Mouse (Mus musculus) forebrain, embryonic 13.5 days (tissue): ENCODE data around the gene Syndig1. TPM values are rescaled to one million over a fixed set of nuclear protein-coding genes. Genes with fewer than 3 reads are reported as not detected.
A peak's percentile ranks its signal among the peaks of the same experiment; 100 is the strongest.

ENCODE experiments used
- ATAC-seq: fragments of 200-750 bp; cut with Nextera tagmentation; 2 replicates; pipeline ENCODE4 v1.8.0; 2017
- H3K27ac ChIP-seq: fragments of 300-500 bp; sonication (generic); 2 replicates; pipeline ENCODE4 v1.5.1; 2015; ENCODE audit warnings: inconsistent platforms, mild to moderate bottlenecking, moderate library complexity
- H3K27me3 ChIP-seq: fragments of 300-500 bp; sonication (generic); 2 replicates; pipeline ENCODE4 v1.6.1; 2015; ENCODE audit warnings: mild to moderate bottlenecking, inconsistent platforms
- H3K36me3 ChIP-seq: fragments of 300-500 bp; sonication (generic); 2 replicates; pipeline ENCODE4 v1.6.1; 2015; ENCODE audit warnings: mild to moderate bottlenecking, inconsistent platforms; ENCODE audit not compliant: poor library complexity, severe bottlenecking
- H3K4me1 ChIP-seq: fragments of 300-500 bp; sonication (generic); 2 replicates; pipeline ENCODE4 v1.6.1; 2015; ENCODE audit warnings: inconsistent platforms
- H3K4me2 ChIP-seq: fragments of 300-500 bp; sonication (generic); 2 replicates; pipeline ENCODE4 v1.6.1; 2015; ENCODE audit warnings: inconsistent platforms, mild to moderate bottlenecking, moderate library complexity
- H3K4me3 ChIP-seq: fragments of 300-500 bp; sonication (generic); 2 replicates; pipeline ENCODE4 v1.5.1; 2015; ENCODE audit warnings: mild to moderate bottlenecking, inconsistent platforms
- H3K9ac ChIP-seq: fragments of 300-500 bp; sonication (generic); 2 replicates; pipeline ENCODE4 v1.6.1; 2015; ENCODE audit warnings: mild to moderate bottlenecking, inconsistent platforms
- H3K9me3 ChIP-seq: fragments of 300-500 bp; sonication (generic); replicated peaks from 2 replicates; pipeline ENCODE4 v1.6.1; 2016; ENCODE audit warnings: inconsistent platforms
- WGBS: fragments of 180-500 bp; shearing (Covaris S2); methylation state at CpG from one replicate; pipeline ENCODE4 v1.1.7; 2015; 5-methylcytosine and 5-hydroxymethylcytosine counted together
- polyA plus RNA-seq: library from polyadenylated mRNA; unstranded; fragments of >200 nt; fragmentation: Nextera tagmentation; extraction: Ambion mirVana; gene quantifications from 2 replicates; pipeline ENCODE4 v1.2.1, GENCODE M21; 2015

The Syndig1 gene
- polyA plus RNA-seq, 1 experiment from 2014 or later: 8.2 TPM

- 6% methylated on average over 2 of the region's 2 CpGs for WGBS
- Histone ChIP-seq H3K36me3 (no peaks in the 10 kb centered on the region), H3K9ac (no peak overlapping the region), H3K27me3 (no peaks in the 10 kb centered on the region), H3K4me3 (no peak overlapping the region), H3K4me1 (peaks cover 17% of the 10 kb centered on the region), H3K4me2 (no peak overlapping the region), H3K27ac (no peak overlapping the region), H3K9me3 (no peaks in the 10 kb centered on the region)
- peak; percentile 56; the same call in 1 of the 2 replicates for ATAC-seq
Observed at GRCm38 (mm10) chr2:149891647-149892046, 62.6 kb downstream of the Syndig1 start.

- 88% methylated on average over 2 of the region's 2 CpGs for WGBS
- no peaks in the 10 kb centered on the region for H3K9me3 ChIP-seq
Observed at GRCm38 (mm10) chr2:149896337-149896736, 67.3 kb downstream of the Syndig1 start.

GRCm38 (mm10) chr2:149899615-149900014 lies 70.6 kb downstream of the Syndig1 start:
- Histone ChIP-seq H3K36me3 (no peaks in the 10 kb centered on the region), H3K27ac (no peak overlapping the region), H3K9me3 (no peaks in the 10 kb centered on the region), H3K9ac (no peak overlapping the region), H3K4me2 (no peak overlapping the region), H3K4me1 (no peaks in the 10 kb centered on the region), H3K27me3 (no peaks in the 10 kb centered on the region), H3K4me3 (no peak overlapping the region)
- 95% methylated on average over 9 of the region's 9 CpGs for WGBS
- no peak for ATAC-seq

More at GRCm38 (mm10) chr2:149896337-149896736, 67.3 kb downstream of the Syndig1 start:
- H3K4me1 ChIP-seq: peaks cover 17% of the 10 kb centered on the region
- H3K27ac ChIP-seq: no peak overlapping the region
- no peaks in the 10 kb centered on the region for H3K27me3 ChIP-seq
- H3K9ac ChIP-seq: no peak overlapping the region
- H3K4me3 ChIP-seq: no peak overlapping the region
- no peaks in the 10 kb centered on the region for H3K36me3 ChIP-seq
- ATAC-seq: no peak
- H3K4me2 ChIP-seq: no peak overlapping the region

- Histone ChIP-seq H3K4me3 (no peak overlapping the region), H3K36me3 (no peaks in the 10 kb centered on the region), H3K27me3 (no peaks in the 10 kb centered on the region), H3K4me1 (no peaks in the 10 kb centered on the region), H3K27ac (no peak overlapping the region), H3K9me3 (no peaks in the 10 kb centered on the region), H3K9ac (no peak overlapping the region), H3K4me2 (no peak overlapping the region)
- no peak for ATAC-seq
- 93% methylated on average over 1 of the region's 1 CpGs for WGBS
Observed at GRCm38 (mm10) chr2:149900606-149901005, 71.6 kb downstream of the Syndig1 start.

- no peak overlapping the region for H3K27ac ChIP-seq
- 76% methylated on average over 1 of the region's 1 CpGs for WGBS
Observed at GRCm38 (mm10) chr2:149904405-149904804, 75.4 kb downstream of the Syndig1 start.

GRCm38 (mm10) chr2:149906694-149907093 lies 77.7 kb downstream of the Syndig1 start:
- no peaks in the 10 kb centered on the region for H3K4me1 ChIP-seq
- no peak overlapping the region for H3K4me3 ChIP-seq
- H3K9me3 ChIP-seq: no peaks in the 10 kb centered on the region
- no peaks in the 10 kb centered on the region for H3K27me3 ChIP-seq
- H3K36me3 ChIP-seq: no peaks in the 10 kb centered on the region
- ATAC-seq: no peak
- WGBS: 86% methylated on average over 3 of the region's 3 CpGs
- no peak overlapping the region for H3K27ac ChIP-seq
- no peak overlapping the region for H3K9ac ChIP-seq
- H3K4me2 ChIP-seq: no peak overlapping the region

More at GRCm38 (mm10) chr2:149904405-149904804, 75.4 kb downstream of the Syndig1 start:
- H3K4me2 ChIP-seq: no peak overlapping the region
- no peak overlapping the region for H3K9ac ChIP-seq
- ATAC-seq: no peak
- H3K36me3 ChIP-seq: no peaks in the 10 kb centered on the region
- no peaks in the 10 kb centered on the region for H3K27me3 ChIP-seq
- no peak overlapping the region for H3K4me3 ChIP-seq
- no peaks in the 10 kb centered on the region for H3K9me3 ChIP-seq
- no peaks in the 10 kb centered on the region for H3K4me1 ChIP-seq

- H3K27ac ChIP-seq: no peak overlapping the region
- H3K27me3 ChIP-seq: no peaks in the 10 kb centered on the region
- no peaks in the 10 kb centered on the region for H3K4me1 ChIP-seq
- H3K4me3 ChIP-seq: no peak overlapping the region
- H3K4me2 ChIP-seq: no peak overlapping the region
- WGBS: 90% methylated on average over 3 of the region's 3 CpGs
- ATAC-seq: no peak
- H3K36me3 ChIP-seq: no peaks in the 10 kb centered on the region
- no peak overlapping the region for H3K9ac ChIP-seq
- no peaks in the 10 kb centered on the region for H3K9me3 ChIP-seq
Observed at GRCm38 (mm10) chr2:149917162-149917561, 88.2 kb downstream of the Syndig1 start.

GRCm38 (mm10) chr2:149923561-149923960 lies 94.5 kb downstream of the Syndig1 start:
- 61% methylated on average over 2 of the region's 2 CpGs for WGBS
- Histone ChIP-seq H3K4me2 (no peak overlapping the region), H3K9ac (no peak overlapping the region), H3K36me3 (no peaks in the 10 kb centered on the region), H3K27ac (no peak overlapping the region), H3K4me3 (no peak overlapping the region), H3K4me1 (no peaks in the 10 kb centered on the region), H3K9me3 (no peaks in the 10 kb centered on the region), H3K27me3 (no peaks in the 10 kb centered on the region)
- no peak for ATAC-seq

- H3K4me3 ChIP-seq: no peak overlapping the region
- WGBS: 96% methylated on average over 2 of the region's 2 CpGs
- H3K9ac ChIP-seq: no peak overlapping the region
- no peak for ATAC-seq
- no peaks in the 10 kb centered on the region for H3K9me3 ChIP-seq
- no peaks in the 10 kb centered on the region for H3K27me3 ChIP-seq
- H3K4me2 ChIP-seq: no peak overlapping the region
- H3K36me3 ChIP-seq: no peaks in the 10 kb centered on the region
- no peaks in the 10 kb centered on the region for H3K4me1 ChIP-seq
- no peak overlapping the region for H3K27ac ChIP-seq
Observed at GRCm38 (mm10) chr2:149925911-149926310, 96.9 kb downstream of the Syndig1 start.

- Histone ChIP-seq H3K27ac (no peak overlapping the region), H3K4me3 (no peak overlapping the region), H3K9me3 (no peaks in the 10 kb centered on the region), H3K9ac (no peak overlapping the region), H3K4me1 (no peaks in the 10 kb centered on the region), H3K27me3 (no peaks in the 10 kb centered on the region), H3K36me3 (no peaks in the 10 kb centered on the region), H3K4me2 (no peak overlapping the region)
- no peak for ATAC-seq
Observed at GRCm38 (mm10) chr2:149927001-149927400, 98.0 kb downstream of the Syndig1 start.

GRCm38 (mm10) chr2:149927481-149927880 lies 98.5 kb downstream of the Syndig1 start:
- ATAC-seq: no peak

GRCm38 (mm10) chr2:149929986-149930385 lies 101.0 kb downstream of the Syndig1 start:
- H3K27me3 ChIP-seq: no peaks in the 10 kb centered on the region
- 82% methylated on average over 5 of the region's 5 CpGs for WGBS
- H3K4me3 ChIP-seq: no peak overlapping the region
- no peak for ATAC-seq
- no peaks in the 10 kb centered on the region for H3K4me1 ChIP-seq
- no peak overlapping the region for H3K27ac ChIP-seq
- H3K36me3 ChIP-seq: no peaks in the 10 kb centered on the region
- no peaks in the 10 kb centered on the region for H3K9me3 ChIP-seq
- no peak overlapping the region for H3K9ac ChIP-seq
- no peak overlapping the region for H3K4me2 ChIP-seq

More at GRCm38 (mm10) chr2:149927481-149927880, 98.5 kb downstream of the Syndig1 start:
- Histone ChIP-seq H3K9ac (no peak overlapping the region), H3K4me2 (no peak overlapping the region), H3K27me3 (no peaks in the 10 kb centered on the region), H3K36me3 (no peaks in the 10 kb centered on the region), H3K4me3 (no peak overlapping the region), H3K4me1 (no peaks in the 10 kb centered on the region), H3K27ac (no peak overlapping the region), H3K9me3 (no peaks in the 10 kb centered on the region)
- WGBS: 94% methylated on average over 3 of the region's 3 CpGs

- Histone ChIP-seq H3K9me3 (no peaks in the 10 kb centered on the region), H3K36me3 (no peaks in the 10 kb centered on the region), H3K27ac (no peak overlapping the region), H3K9ac (no peak overlapping the region), H3K4me3 (no peak overlapping the region), H3K27me3 (no peaks in the 10 kb centered on the region), H3K4me1 (no peaks in the 10 kb centered on the region), H3K4me2 (no peak overlapping the region)
- 96% methylated on average over 2 of the region's 2 CpGs for WGBS
- ATAC-seq: no peak
Observed at GRCm38 (mm10) chr2:149931111-149931510, 102.1 kb downstream of the Syndig1 start.
